In genomic region chr5:150485198-150485597, GRCm38 (mm10) we compare ENCODE assay signal across 9 mouse cellular contexts. TPM values are rescaled to one million over a fixed set of nuclear protein-coding genes. Genes with fewer than 3 reads are reported as not detected.
DNase-seq lines count a peak whose midpoint lies in the region; ATAC-seq and TF ChIP-seq lines count a peak whose summit lies in the region.
"Had no signal": no experiment of that assay in that cellular context is flagged by ENCODE, and none has a peak within 500 bp of the region (broad histone marks: within the 10 kb centered on the region; RNA-seq: fewer than 3 reads in every experiment).

No protein-coding gene starts in this region.

- no peaks in the 10 kb centered on the region for H3K4me1 ChIP-seq in intestine, postnatal 0 days (replicated peaks; ENCODE audit: control insufficient read depth, insufficient read depth, low read length)
- H3K4me1 ChIP-seq in intestine, embryonic 15.5 days (replicated peaks), result no peaks in the 10 kb centered on the region
- H3K4me1 ChIP-seq in MEL (ENCODE audit: control insufficient read depth in 1 of 2, insufficient read depth in 2 of 2, low read length in 2 of 2), result no peaks in the 10 kb centered on the region
- H3K4me1 ChIP-seq in forebrain, embryonic 10.5 days, result no peaks in the 10 kb centered on the region

- 0 out of 2 replicates have a peak, but pooled peaks cover 6% of the 10 kb centered on the region for H3K36me3 ChIP-seq in intestine, postnatal 0 days (ENCODE audit: control insufficient read depth, insufficient read depth)
- no peaks in the 10 kb centered on the region for H3K36me3 ChIP-seq in intestine, embryonic 15.5 days
- no peaks in the 10 kb centered on the region for H3K36me3 ChIP-seq in MEL (ENCODE audit: control insufficient read depth in 1 of 2, insufficient read depth in 2 of 2, low read length in 2 of 2)
- no peaks in the 10 kb centered on the region for H3K36me3 ChIP-seq in forebrain, embryonic 10.5 days (replicated peaks)

- ATAC-seq in intestine, postnatal 0 days, result no peak
- no peak for ATAC-seq in intestine, embryonic 15.5 days
- ATAC-seq in erythroblast, adult 5-6 weeks (replicated peaks; ENCODE audit: low FRiP score, poor library complexity, severe bottlenecking), result peak; percentile 60; the same call in 1 of the 2 replicates

- H3K4me2 ChIP-seq in intestine, postnatal 0 days (replicated peaks; ENCODE audit: low read depth), result no peak overlapping the region
- H3K4me2 ChIP-seq in intestine, embryonic 15.5 days (replicated peaks), result no peak overlapping the region

- H3K9me3 ChIP-seq in intestine, postnatal 0 days (ENCODE audit: control insufficient read depth), result no peaks in the 10 kb centered on the region
- H3K9me3 ChIP-seq in intestine, embryonic 15.5 days, result no peaks in the 10 kb centered on the region
- H3K9me3 ChIP-seq in MEL (replicated peaks; ENCODE audit: insufficient read depth, low read length), result no peaks in the 10 kb centered on the region
- H3K9me3 ChIP-seq in forebrain, embryonic 10.5 days, result no peaks in the 10 kb centered on the region

- H3K27ac ChIP-seq in intestine, postnatal 0 days (ENCODE audit: low read depth, low read length), result no peak overlapping the region
- no peak overlapping the region for H3K27ac ChIP-seq in intestine, embryonic 15.5 days
- no peak overlapping the region for H3K27ac ChIP-seq in MEL (ENCODE audit: control insufficient read depth, low read depth, low read length)
- H3K27ac ChIP-seq in forebrain, embryonic 10.5 days, result no peak overlapping the region

- TF ChIP-seq RAD21 in MEL (IDR thresholded peaks at IDR 0.05; ENCODE audit: low read depth, low read length), result peak; percentile 35

- H3K79me2 ChIP-seq in MEL (ENCODE audit: control insufficient read depth, insufficient read depth, low read length, poor library complexity), result no peaks in the 10 kb centered on the region

- no peak for TF ChIP-seq EP300 in MEL (IDR thresholded peaks at IDR 0.05; ENCODE audit: low read depth in 1 of 2, low read length in 2 of 2)

- no peak for TF ChIP-seq POLR2A in MEL (IDR thresholded peaks at IDR 0.05; ENCODE audit: control insufficient read depth in 1 of 2, insufficient read depth in 1 of 2, low read depth in 1 of 2, low read length in 2 of 2, poor library complexity in 1 of 2)

- peak; percentile 55 for DNase-seq in MEL (ENCODE audit: low read depth, low spot score)
- peak; percentile 53 to 62 for DNase-seq in kidney, postnatal 36 days
- no peak for DNase-seq in Muller cell, postnatal 12 days (ENCODE audit: inconsistent ontology term)
- no peak for DNase-seq in layer of hippocampus, postnatal 14 days (ENCODE audit: low spot score in 2 of 2)
- no peak for DNase-seq in forebrain, embryonic 10.5 days (ENCODE audit: extremely low spot score, low spot score)

- no peak overlapping the region for H3K4me3 ChIP-seq in intestine, postnatal 0 days (ENCODE audit: low read depth, low read length)
- H3K4me3 ChIP-seq in intestine, embryonic 15.5 days (replicated peaks), result no peak overlapping the region
- no peak overlapping the region for H3K4me3 ChIP-seq in MEL (ENCODE audit: control insufficient read depth in 1 of 2, insufficient read depth in 1 of 2, low read depth in 2 of 2, low read length in 2 of 2)
- no peak overlapping the region for H3K4me3 ChIP-seq in forebrain, embryonic 10.5 days

- no peaks in the 10 kb centered on the region for H3K27me3 ChIP-seq in intestine, postnatal 0 days (replicated peaks; ENCODE audit: control insufficient read depth, insufficient read depth, low read length)
- H3K27me3 ChIP-seq in intestine, embryonic 15.5 days (replicated peaks), result no peaks in the 10 kb centered on the region
- no peaks in the 10 kb centered on the region for H3K27me3 ChIP-seq in MEL (ENCODE audit: control insufficient read depth in 1 of 2, insufficient read depth in 2 of 2, low read length in 2 of 2)
- H3K27me3 ChIP-seq in forebrain, embryonic 10.5 days (ENCODE audit: poor library complexity, severe bottlenecking), result no peaks in the 10 kb centered on the region

- TF ChIP-seq CTCF in intestine, postnatal 0 days (IDR thresholded peaks at IDR 0.05; ENCODE audit: low read depth), result peak; percentile 73
- peak; percentile 17 to 74 (median 30); a peak in 4 of 6 replicates for TF ChIP-seq CTCF in MEL (IDR thresholded peaks at IDR 0.05 in 2 of 3, conservative IDR thresholded peaks at IDR 0.05 in 1 of 3; ENCODE audit: control insufficient read depth in 1 of 3, insufficient read depth in 1 of 3, low read depth in 2 of 3, low read length in 3 of 3, poor library complexity in 1 of 3, severe bottlenecking in 1 of 3)

- no peak overlapping the region for H3K9ac ChIP-seq in intestine, postnatal 0 days (ENCODE audit: low read depth, low read length)
- no peak overlapping the region for H3K9ac ChIP-seq in intestine, embryonic 15.5 days
- no peak overlapping the region for H3K9ac ChIP-seq in MEL (ENCODE audit: control insufficient read depth, low read depth, low read length, poor library complexity, severe bottlenecking)

- WGBS in intestine, postnatal 0 days, result 62% methylated on average over 3 of the region's 3 CpGs
- WGBS in intestine, embryonic 15.5 days, result 59% methylated on average over 3 of the region's 3 CpGs
- WGBS in forebrain, embryonic 10.5 days, result 72% methylated on average over 3 of the region's 3 CpGs

TF ChIP-seq in MEL, 35 proteins besides CTCF, POLR2A, EP300 and RAD21:
- TF ChIP-seq GABPA (IDR thresholded peaks at IDR 0.05; ENCODE audit: low read depth, low read length), result no peak
- no peak for TF ChIP-seq CHD2 (IDR thresholded peaks at IDR 0.05; ENCODE audit: low read length)
- no peak for TF ChIP-seq ZKSCAN1 (IDR thresholded peaks at IDR 0.05; ENCODE audit: low read depth, low read length)
- TF ChIP-seq GATA1 (IDR thresholded peaks at IDR 0.05; ENCODE audit: low read depth, low read length), result no peak
- no peak for TF ChIP-seq ELF1 (IDR thresholded peaks at IDR 0.05; ENCODE audit: low read depth, low read length)
- TF ChIP-seq SMC3 (IDR thresholded peaks at IDR 0.05; ENCODE audit: low read depth, low read length), result peak; percentile 78
- TF ChIP-seq TCF12 (IDR thresholded peaks at IDR 0.05; ENCODE audit: low read depth, low read length), result no peak
- TF ChIP-seq ZC3H11A (IDR thresholded peaks at IDR 0.05; ENCODE audit: low read depth, low read length), result 0 out of 2 replicates have a peak, but pooled peaks have one; percentile 1
- no peak for TF ChIP-seq MEF2A (IDR thresholded peaks at IDR 0.05; ENCODE audit: extremely low read depth, insufficient replicate concordance, low read depth, low read length, poor library complexity, severe bottlenecking)
- TF ChIP-seq UBTF (IDR thresholded peaks at IDR 0.05; ENCODE audit: borderline replicate concordance, insufficient read depth, low read depth, low read length), result no peak

RNA-seq across cellular contexts. Expression of gene Zar1l, which starts 32.8 kb away (rescaled TPM):
- polyA plus RNA-seq in intestine, postnatal 0 days (2015; fragmentation: Nextera tagmentation; extraction: Ambion mirVana), result not detected in 2 replicates
- polyA plus RNA-seq in intestine, embryonic 15.5 days (2015; fragmentation: Nextera tagmentation; extraction: Ambion mirVana), result not detected in 2 replicates
- total RNA-seq in MEL (2012; rRNA removed), result not detected in 2 replicates
- not detected for polyA plus RNA-seq in MEL (2012; ENCODE audit: insufficient read depth in 1 of 2, insufficient read length in 2 of 2, low read depth in 1 of 2, low replicate concordance in 2 of 2, missing spikeins in 1 of 2)
- not detected in 2 replicates for total RNA-seq in erythroblast, adult 5-6 weeks (2015; ENCODE audit: low replicate concordance)
- total RNA-seq in erythroblast, adult 5-6 weeks (2017; ENCODE audit: low replicate concordance), result not detected in 2 replicates
- not detected for total RNA-seq in layer of hippocampus, postnatal 14 days (2021)
- not detected in 2 replicates for polyA plus RNA-seq in forebrain, embryonic 10.5 days (2016; fragmentation: Nextera tagmentation; extraction: Ambion mirVana)
- polyA plus RNA-seq: liver, embryonic 16.5 days had no signal

RNA-seq across cellular contexts. Expression of gene Brca2, which starts 37.2 kb away (rescaled TPM):
- polyA plus RNA-seq in intestine, postnatal 0 days (2015; fragmentation: Nextera tagmentation; extraction: Ambion mirVana), result 6.6 and 6.7 TPM in 2 replicates
- 16.2 and 20.0 TPM in 2 replicates for polyA plus RNA-seq in intestine, embryonic 15.5 days (2015; fragmentation: Nextera tagmentation; extraction: Ambion mirVana)
- 29.8 and 31.2 TPM in 2 replicates for total RNA-seq in MEL (2012; rRNA removed)
- polyA plus RNA-seq in MEL (2012; ENCODE audit: insufficient read depth in 1 of 2, insufficient read length in 2 of 2, low read depth in 1 of 2, low replicate concordance in 2 of 2, missing spikeins in 1 of 2), result 100 to 1,000 TPM in 1 of 2 experiments, 10 to 100 TPM in 1; 53.4 to 239 TPM
- total RNA-seq in erythroblast, adult 5-6 weeks (2015; ENCODE audit: low replicate concordance), result 30.7 and 38.5 TPM in 2 replicates
- total RNA-seq in erythroblast, adult 5-6 weeks (2017; ENCODE audit: low replicate concordance), result 53.8 and 62.4 TPM in 2 replicates
- 1 to 10 TPM; 6.1 to 7.2 TPM for total RNA-seq in layer of hippocampus, postnatal 14 days (2021)
- polyA plus RNA-seq in forebrain, embryonic 10.5 days (2016; fragmentation: Nextera tagmentation; extraction: Ambion mirVana), result 43.3 and 44.0 TPM in 2 replicates

Comparison
In these comparisons a context has a peak if more than half of its experiments do, and no peak if none do; other contexts are left out.
1. DNase-seq: peak in MEL (single experiment) and kidney, postnatal 36 days (2 of 2); none in Muller cell, postnatal 12 days (single experiment), layer of hippocampus, postnatal 14 days (0 of 2) and forebrain, embryonic 10.5 days (single experiment).